Mouse (Mus musculus): ENCODE results near the gene C1rl. TPM values are rescaled to one million over a fixed set of nuclear protein-coding genes. Genes with fewer than 3 reads are reported as not detected.

Gene C1rl
- polyA plus RNA-seq, 1 experiment: 8.5 TPM

GRCm38 (mm10) chr6:124449668-124450383 lies 43.1 kb upstream of the C1rl start:
- no peaks in the 10 kb centered on the region for H3K4me1 ChIP-seq (ENCODE audit: control insufficient read depth, insufficient read depth, low read length)
- 66% methylated on average over 18 of the region's 18 CpGs for WGBS

DNA sequence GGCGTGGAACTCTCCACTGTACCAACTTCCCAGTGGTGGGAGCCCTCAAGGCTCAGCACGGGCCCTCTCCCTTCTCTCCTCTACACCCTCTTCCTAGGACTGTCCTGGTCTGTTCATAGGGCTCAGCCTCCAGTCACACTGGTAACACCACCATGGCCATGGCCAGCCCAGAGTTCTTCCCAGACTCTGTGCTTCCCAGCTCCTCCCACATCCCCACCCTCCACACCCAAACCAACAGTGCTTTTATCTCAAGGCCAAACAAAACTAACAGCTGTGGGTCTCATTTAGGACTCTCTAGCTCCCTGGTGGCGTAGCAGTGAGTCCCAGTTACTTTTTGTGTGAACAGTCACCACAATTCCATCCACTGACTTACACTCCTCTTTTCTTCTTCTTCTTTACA lies 40.9 kb upstream of the C1rl start:
- TF ChIP-seq CTCF (IDR thresholded peaks at IDR 0.05; ENCODE audit: control insufficient read depth, insufficient read depth, low read length) (no peak), POLR2A (IDR thresholded peaks at IDR 0.05; ENCODE audit: borderline replicate concordance, control insufficient read depth, low read depth, low read length) (no peak)
- Histone ChIP-seq H3K4me1 (ENCODE audit: control insufficient read depth, insufficient read depth, low read length) (no peaks in the 10 kb centered on the region), H3K27ac (ENCODE audit: control insufficient read depth, insufficient read depth, low read depth, low read length, poor library complexity) (no peak overlapping the region), H3K4me3 (replicated peaks; ENCODE audit: control insufficient read depth, low read depth, low read length) (no peak overlapping the region)
- WGBS: 74% methylated on average over 3 of the region's 3 CpGs

More at GRCm38 (mm10) chr6:124449668-124450383, 43.1 kb upstream of the C1rl start:
- Histone ChIP-seq H3K27ac (ENCODE audit: control insufficient read depth, insufficient read depth, low read depth, low read length, poor library complexity) (no peak overlapping the region), H3K4me3 (replicated peaks; ENCODE audit: control insufficient read depth, low read depth, low read length) (no peak overlapping the region)
- TF ChIP-seq CTCF (IDR thresholded peaks at IDR 0.05; ENCODE audit: control insufficient read depth, insufficient read depth, low read length): no peak
- no peak for TF ChIP-seq POLR2A (IDR thresholded peaks at IDR 0.05; ENCODE audit: borderline replicate concordance, control insufficient read depth, low read depth, low read length)

GRCm38 (mm10) chr6:124453756-124454155 lies 39.2 kb upstream of the C1rl start:
- H3K4me1 ChIP-seq (ENCODE audit: control insufficient read depth, insufficient read depth, low read length): no peaks in the 10 kb centered on the region
- TF ChIP-seq CTCF (IDR thresholded peaks at IDR 0.05; ENCODE audit: control insufficient read depth, insufficient read depth, low read length) (no peak), POLR2A (IDR thresholded peaks at IDR 0.05; ENCODE audit: borderline replicate concordance, control insufficient read depth, low read depth, low read length) (no peak)
- H3K27ac ChIP-seq (ENCODE audit: control insufficient read depth, insufficient read depth, low read depth, low read length, poor library complexity): no peak overlapping the region
- 83% methylated on average over 4 of the region's 4 CpGs for WGBS
- no peak overlapping the region for H3K4me3 ChIP-seq (replicated peaks; ENCODE audit: control insufficient read depth, low read depth, low read length)

DNA sequence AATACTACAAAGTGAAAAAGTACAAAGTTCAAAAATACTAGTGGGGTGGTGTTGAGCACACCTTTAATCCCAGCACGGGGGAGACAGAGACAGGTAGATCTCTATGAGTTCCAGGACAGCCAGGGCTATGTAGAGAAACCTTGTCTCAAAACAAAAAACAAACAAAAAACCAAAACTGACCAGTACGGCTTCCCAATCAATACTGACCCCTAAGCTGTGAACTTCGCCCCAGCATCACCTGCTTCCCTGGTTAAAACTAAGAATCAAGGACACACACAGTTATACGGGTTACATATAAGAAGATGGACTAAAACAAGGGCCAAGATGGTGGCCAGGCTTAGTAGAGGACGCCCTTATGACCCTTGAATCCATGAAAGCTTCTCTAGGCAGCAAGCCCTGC lies 36.7 kb upstream of the C1rl start:
- WGBS: 88% methylated on average over 5 of the region's 5 CpGs
- H3K27ac ChIP-seq (ENCODE audit: control insufficient read depth, insufficient read depth, low read depth, low read length, poor library complexity): no peak overlapping the region
- TF ChIP-seq POLR2A (IDR thresholded peaks at IDR 0.05; ENCODE audit: borderline replicate concordance, control insufficient read depth, low read depth, low read length) (no peak), CTCF (IDR thresholded peaks at IDR 0.05; ENCODE audit: control insufficient read depth, insufficient read depth, low read length) (no peak)
- no peaks in the 10 kb centered on the region for H3K4me1 ChIP-seq (ENCODE audit: control insufficient read depth, insufficient read depth, low read length)
- H3K4me3 ChIP-seq (replicated peaks; ENCODE audit: control insufficient read depth, low read depth, low read length): no peak overlapping the region

DNA sequence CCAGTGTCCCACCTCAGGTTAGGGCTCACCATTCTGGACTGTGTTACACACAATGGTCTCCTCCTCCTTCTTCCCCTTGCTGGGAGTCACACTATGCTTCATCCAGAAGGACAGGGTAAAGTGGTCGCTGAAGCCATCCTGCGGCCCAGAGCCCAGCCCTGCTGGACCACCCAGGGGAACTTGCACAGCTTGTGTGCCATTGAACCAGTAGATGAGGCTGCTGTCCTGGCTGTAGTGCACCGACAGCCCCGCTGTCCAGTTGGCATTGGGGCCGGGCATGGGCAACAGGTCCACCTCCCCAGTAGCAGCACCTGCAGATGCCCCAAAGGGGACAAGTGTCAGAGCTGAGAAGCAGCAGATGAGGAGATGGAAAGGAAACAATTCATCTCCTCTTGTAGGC lies 35.1 kb upstream of the C1rl start:
- Histone ChIP-seq H3K4me1 (ENCODE audit: control insufficient read depth, insufficient read depth, low read length) (no peaks in the 10 kb centered on the region), H3K27ac (ENCODE audit: control insufficient read depth, insufficient read depth, low read depth, low read length, poor library complexity) (no peak overlapping the region), H3K4me3 (replicated peaks; ENCODE audit: control insufficient read depth, low read depth, low read length) (no peak overlapping the region)
- 90% methylated on average over 5 of the region's 5 CpGs for WGBS
- TF ChIP-seq POLR2A (IDR thresholded peaks at IDR 0.05; ENCODE audit: borderline replicate concordance, control insufficient read depth, low read depth, low read length) (no peak), CTCF (IDR thresholded peaks at IDR 0.05; ENCODE audit: control insufficient read depth, insufficient read depth, low read length) (no peak)

DNA sequence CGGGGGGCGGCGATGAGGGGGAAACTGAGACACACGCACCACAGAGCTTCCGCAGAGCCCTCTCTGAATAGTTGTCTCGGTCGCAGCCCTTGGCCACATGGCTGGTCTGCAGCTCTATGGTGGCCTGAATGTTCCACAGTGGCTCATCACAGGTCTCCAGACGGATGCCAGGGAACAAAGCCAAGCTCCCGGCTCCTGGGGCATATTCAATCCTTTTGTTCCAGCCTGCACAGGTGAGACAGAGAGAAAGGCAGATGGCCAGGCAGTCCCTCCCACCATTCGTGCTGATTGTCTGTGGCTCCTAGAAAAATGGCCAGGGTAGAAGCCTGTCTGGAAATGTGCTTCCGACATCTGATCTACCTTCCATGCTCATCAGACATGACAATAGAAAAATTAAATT lies 34.4 kb upstream of the C1rl start:
- Histone ChIP-seq H3K4me1 (ENCODE audit: control insufficient read depth, insufficient read depth, low read length) (no peaks in the 10 kb centered on the region), H3K4me3 (replicated peaks; ENCODE audit: control insufficient read depth, low read depth, low read length) (no peak overlapping the region), H3K27ac (ENCODE audit: control insufficient read depth, insufficient read depth, low read depth, low read length, poor library complexity) (no peak overlapping the region)
- no peak for TF ChIP-seq POLR2A (IDR thresholded peaks at IDR 0.05; ENCODE audit: borderline replicate concordance, control insufficient read depth, low read depth, low read length)
- no peak for TF ChIP-seq CTCF (IDR thresholded peaks at IDR 0.05; ENCODE audit: control insufficient read depth, insufficient read depth, low read length)
- WGBS: 86% methylated on average over 11 of the region's 11 CpGs

- no peak overlapping the region for H3K4me3 ChIP-seq (replicated peaks; ENCODE audit: control insufficient read depth, low read depth, low read length)
- H3K27ac ChIP-seq (ENCODE audit: control insufficient read depth, insufficient read depth, low read depth, low read length, poor library complexity): no peak overlapping the region
- TF ChIP-seq POLR2A (IDR thresholded peaks at IDR 0.05; ENCODE audit: borderline replicate concordance, control insufficient read depth, low read depth, low read length) (no peak), CTCF (IDR thresholded peaks at IDR 0.05; ENCODE audit: control insufficient read depth, insufficient read depth, low read length) (no peak)
- 16% methylated on average over 4 of the region's 4 CpGs for WGBS
- no peaks in the 10 kb centered on the region; the same call in 1 of the 2 replicates for H3K4me1 ChIP-seq (ENCODE audit: control insufficient read depth, insufficient read depth, low read length)
Observed at GRCm38 (mm10) chr6:124459388-124459787, 33.5 kb upstream of the C1rl start.

DNA sequence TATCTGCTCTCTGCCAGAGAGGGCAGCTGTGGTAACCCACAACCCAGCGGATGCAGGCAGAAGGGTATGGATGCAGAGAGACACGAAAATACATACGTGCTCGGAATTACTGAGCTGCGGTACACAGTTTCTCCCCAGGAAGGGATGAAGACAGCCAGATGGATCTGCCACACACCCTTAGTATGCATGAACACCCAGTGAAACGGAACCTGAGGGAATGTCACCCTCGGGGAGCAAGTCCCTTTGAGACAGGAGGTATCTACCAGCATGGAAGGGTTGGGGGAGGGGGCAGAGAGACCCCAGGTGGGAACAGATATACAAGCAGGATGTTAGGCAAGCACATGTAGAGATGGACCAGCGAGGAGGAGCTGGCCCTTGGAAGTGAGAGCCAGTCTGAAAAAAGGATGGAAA lies 29.0 kb upstream of the C1rl start:
- Histone ChIP-seq H3K27ac (ENCODE audit: control insufficient read depth, insufficient read depth, low read depth, low read length, poor library complexity) (no peak overlapping the region), H3K4me3 (replicated peaks; ENCODE audit: control insufficient read depth, low read depth, low read length) (no peak overlapping the region), H3K4me1 (ENCODE audit: control insufficient read depth, insufficient read depth, low read length) (no peaks in the 10 kb centered on the region; the same call in 1 of the 2 replicates)
- no peak for TF ChIP-seq CTCF (IDR thresholded peaks at IDR 0.05; ENCODE audit: control insufficient read depth, insufficient read depth, low read length)
- TF ChIP-seq POLR2A (IDR thresholded peaks at IDR 0.05; ENCODE audit: borderline replicate concordance, control insufficient read depth, low read depth, low read length): no peak
- WGBS: 2% methylated on average over 8 of the region's 8 CpGs

All from bone marrow, adult 2 months (tissue).